Mouse (Mus musculus) forebrain, embryonic 13.5 days (tissue): Measurements from ENCODE around the gene Fap. TPM values are rescaled to one million over a fixed set of nuclear protein-coding genes. Genes with fewer than 3 reads are reported as not detected.

Source experiments
- ATAC-seq: fragments of 200-750 bp; cut with Nextera tagmentation; 2 replicates; pipeline ENCODE4 v1.8.0; 2017
- H3K27ac ChIP-seq: fragments of 300-500 bp; sonication (generic); 2 replicates; pipeline ENCODE4 v1.5.1; 2015; ENCODE audit warnings: inconsistent platforms, mild to moderate bottlenecking, moderate library complexity
- H3K27me3 ChIP-seq: fragments of 300-500 bp; sonication (generic); 2 replicates; pipeline ENCODE4 v1.6.1; 2015; ENCODE audit warnings: mild to moderate bottlenecking, inconsistent platforms
- H3K36me3 ChIP-seq: fragments of 300-500 bp; sonication (generic); 2 replicates; pipeline ENCODE4 v1.6.1; 2015; ENCODE audit warnings: mild to moderate bottlenecking, inconsistent platforms; ENCODE audit not compliant: poor library complexity, severe bottlenecking
- H3K4me1 ChIP-seq: fragments of 300-500 bp; sonication (generic); 2 replicates; pipeline ENCODE4 v1.6.1; 2015; ENCODE audit warnings: inconsistent platforms
- H3K4me2 ChIP-seq: fragments of 300-500 bp; sonication (generic); 2 replicates; pipeline ENCODE4 v1.6.1; 2015; ENCODE audit warnings: inconsistent platforms, mild to moderate bottlenecking, moderate library complexity
- H3K4me3 ChIP-seq: fragments of 300-500 bp; sonication (generic); 2 replicates; pipeline ENCODE4 v1.5.1; 2015; ENCODE audit warnings: mild to moderate bottlenecking, inconsistent platforms
- H3K9ac ChIP-seq: fragments of 300-500 bp; sonication (generic); 2 replicates; pipeline ENCODE4 v1.6.1; 2015; ENCODE audit warnings: mild to moderate bottlenecking, inconsistent platforms
- H3K9me3 ChIP-seq: fragments of 300-500 bp; sonication (generic); replicated peaks from 2 replicates; pipeline ENCODE4 v1.6.1; 2016; ENCODE audit warnings: inconsistent platforms
- WGBS: fragments of 180-500 bp; shearing (Covaris S2); methylation state at CpG from one replicate; pipeline ENCODE4 v1.1.7; 2015; 5-methylcytosine and 5-hydroxymethylcytosine counted together
- polyA plus RNA-seq: library from polyadenylated mRNA; unstranded; fragments of >200 nt; fragmentation: Nextera tagmentation; extraction: Ambion mirVana; gene quantifications from 2 replicates; pipeline ENCODE4 v1.2.1, GENCODE M21; 2015

The Fap gene
- polyA plus RNA-seq, 1 experiment from 2014 or later = 0.32 TPM

- no peak overlapping the region for H3K4me3 ChIP-seq
Measured at GRCm38 (mm10) chr2:62514477-62514876, 59.4 kb downstream of the Fap start.

GRCm38 (mm10) chr2:62513477-62513876 lies 60.4 kb downstream of the Fap start:
- Histone ChIP-seq H3K4me1 (no peaks in the 10 kb centered on the region), H3K36me3 (no peaks in the 10 kb centered on the region), H3K4me2 (no peak overlapping the region), H3K27me3 (no peaks in the 10 kb centered on the region), H3K27ac (0 out of 2 replicates have a peak overlapping the region, but pooled peaks have one; percentile 25), H3K9me3 (no peaks in the 10 kb centered on the region), H3K4me3 (no peak overlapping the region), H3K9ac (no peak overlapping the region)
- peak; percentile 80 for ATAC-seq
- WGBS = 78% methylated on average over 15 of the region's 15 CpGs

More at GRCm38 (mm10) chr2:62514477-62514876, 59.4 kb downstream of the Fap start:
- H3K9me3 ChIP-seq = no peaks in the 10 kb centered on the region
- WGBS = 85% methylated on average over 6 of the region's 6 CpGs
- no peak overlapping the region for H3K9ac ChIP-seq
- no peak overlapping the region for H3K4me2 ChIP-seq
- H3K4me1 ChIP-seq = no peaks in the 10 kb centered on the region
- ATAC-seq = no peak
- no peaks in the 10 kb centered on the region for H3K27me3 ChIP-seq
- no peak overlapping the region for H3K27ac ChIP-seq
- H3K36me3 ChIP-seq = no peaks in the 10 kb centered on the region

- 46% methylated on average over 5 of the region's 5 CpGs for WGBS
- Histone ChIP-seq H3K4me3 (no peak overlapping the region), H3K27me3 (no peaks in the 10 kb centered on the region), H3K4me2 (no peak overlapping the region), H3K9ac (no peak overlapping the region), H3K36me3 (no peaks in the 10 kb centered on the region), H3K9me3 (no peaks in the 10 kb centered on the region), H3K4me1 (peaks cover 10% of the 10 kb centered on the region; the same call in 1 of the 2 replicates), H3K27ac (peak overlapping the region; percentile 10; the same call in 1 of the 2 replicates)
- peak; percentile 62 for ATAC-seq
Measured at GRCm38 (mm10) chr2:62507130-62507529, 66.7 kb downstream of the Fap start.

- H3K27ac ChIP-seq = no peak overlapping the region
- H3K27me3 ChIP-seq = no peaks in the 10 kb centered on the region
- H3K4me2 ChIP-seq = no peak overlapping the region
- H3K4me3 ChIP-seq = no peak overlapping the region
- H3K9me3 ChIP-seq = no peaks in the 10 kb centered on the region
- H3K4me1 ChIP-seq = peaks cover 10% of the 10 kb centered on the region; the same call in 1 of the 2 replicates
- H3K36me3 ChIP-seq = no peaks in the 10 kb centered on the region
- H3K9ac ChIP-seq = no peak overlapping the region
- no peak for ATAC-seq
- WGBS = 12% methylated on average over 2 of the region's 2 CpGs
Measured at GRCm38 (mm10) chr2:62506441-62506840, 67.4 kb downstream of the Fap start.

- Histone ChIP-seq H3K27ac (no peak overlapping the region), H3K27me3 (no peaks in the 10 kb centered on the region), H3K9me3 (no peaks in the 10 kb centered on the region), H3K4me2 (no peak overlapping the region), H3K4me3 (no peak overlapping the region), H3K36me3 (no peaks in the 10 kb centered on the region), H3K4me1 (peaks cover 10% of the 10 kb centered on the region; the same call in 1 of the 2 replicates), H3K9ac (no peak overlapping the region)
- WGBS = 83% methylated on average over 4 of the region's 4 CpGs
- no peak for ATAC-seq
Measured at GRCm38 (mm10) chr2:62504269-62504796, 69.5 kb downstream of the Fap start.

- no peak for ATAC-seq
- H3K9me3 ChIP-seq = no peaks in the 10 kb centered on the region
- H3K27me3 ChIP-seq = no peaks in the 10 kb centered on the region
- no peak overlapping the region for H3K4me3 ChIP-seq
- H3K27ac ChIP-seq = no peak overlapping the region
- peaks cover 18% of the 10 kb centered on the region for H3K4me1 ChIP-seq
- no peak overlapping the region for H3K9ac ChIP-seq
- 73% methylated on average over 5 of the region's 5 CpGs for WGBS
- H3K4me2 ChIP-seq = no peak overlapping the region
- no peaks in the 10 kb centered on the region for H3K36me3 ChIP-seq
Measured at GRCm38 (mm10) chr2:62503326-62503725, 70.5 kb downstream of the Fap start.

GRCm38 (mm10) chr2:62502516-62502915 lies 71.4 kb downstream of the Fap start:
- Histone ChIP-seq H3K27me3 (no peaks in the 10 kb centered on the region), H3K9ac (no peak overlapping the region), H3K9me3 (no peaks in the 10 kb centered on the region), H3K4me2 (no peak overlapping the region), H3K4me3 (no peak overlapping the region), H3K4me1 (peaks cover 24% of the 10 kb centered on the region), H3K36me3 (no peaks in the 10 kb centered on the region), H3K27ac (no peak overlapping the region)
- WGBS = 67% methylated on average over 4 of the region's 4 CpGs
- ATAC-seq = peak; percentile 22; the same call in 1 of the 2 replicates

GRCm38 (mm10) chr2:62498821-62499220 lies 75.1 kb downstream of the Fap start:
- Histone ChIP-seq H3K9ac (no peak overlapping the region), H3K27me3 (no peaks in the 10 kb centered on the region), H3K27ac (no peak overlapping the region), H3K4me1 (peaks cover 17% of the 10 kb centered on the region), H3K4me3 (no peak overlapping the region), H3K4me2 (no peak overlapping the region), H3K9me3 (no peaks in the 10 kb centered on the region), H3K36me3 (no peaks in the 10 kb centered on the region)
- ATAC-seq = peak; percentile 20
- 63% methylated on average over 5 of the region's 5 CpGs for WGBS

GRCm38 (mm10) chr2:62498086-62498485 lies 75.8 kb downstream of the Fap start:
- Histone ChIP-seq H3K27me3 (no peaks in the 10 kb centered on the region), H3K27ac (peak overlapping the region; percentile 35; the same call in 1 of the 2 replicates), H3K4me3 (no peak overlapping the region), H3K9ac (no peak overlapping the region), H3K4me2 (no peak overlapping the region), H3K9me3 (no peaks in the 10 kb centered on the region), H3K4me1 (peaks cover 17% of the 10 kb centered on the region), H3K36me3 (no peaks in the 10 kb centered on the region)
- peak; percentile 46; the same call in 1 of the 2 replicates for ATAC-seq
- 37% methylated on average over 4 of the region's 4 CpGs for WGBS

- H3K4me2 ChIP-seq = no peak overlapping the region
- peak overlapping the region; percentile 41 for H3K27ac ChIP-seq
- no peak overlapping the region for H3K9ac ChIP-seq
- H3K9me3 ChIP-seq = no peaks in the 10 kb centered on the region
- H3K4me1 ChIP-seq = peaks cover 17% of the 10 kb centered on the region
- H3K4me3 ChIP-seq = no peak overlapping the region
- no peaks in the 10 kb centered on the region for H3K36me3 ChIP-seq
- H3K27me3 ChIP-seq = no peaks in the 10 kb centered on the region
- ATAC-seq = peak; percentile 91
- WGBS = 28% methylated on average over 5 of the region's 5 CpGs
Measured at GRCm38 (mm10) chr2:62497333-62498002, 76.4 kb downstream of the Fap start.

- Histone ChIP-seq H3K36me3 (no peaks in the 10 kb centered on the region), H3K27me3 (no peaks in the 10 kb centered on the region), H3K4me2 (no peak overlapping the region), H3K9ac (no peak overlapping the region), H3K4me3 (no peak overlapping the region), H3K27ac (no peak overlapping the region), H3K9me3 (no peaks in the 10 kb centered on the region), H3K4me1 (peaks cover 17% of the 10 kb centered on the region)
- WGBS = 85% methylated on average over 4 of the region's 4 CpGs
- no peak for ATAC-seq
Measured at GRCm38 (mm10) chr2:62495407-62495806, 78.5 kb downstream of the Fap start.

GRCm38 (mm10) chr2:62489832-62490231 lies 84.0 kb downstream of the Fap start:
- H3K36me3 ChIP-seq = no peaks in the 10 kb centered on the region
- no peaks in the 10 kb centered on the region for H3K9me3 ChIP-seq
- WGBS = 85% methylated on average over 6 of the region's 6 CpGs
- no peak overlapping the region for H3K9ac ChIP-seq
- H3K27me3 ChIP-seq = no peaks in the 10 kb centered on the region
- no peak overlapping the region for H3K4me3 ChIP-seq
- no peaks in the 10 kb centered on the region for H3K4me1 ChIP-seq
- H3K4me2 ChIP-seq = no peak overlapping the region
- ATAC-seq = no peak
- H3K27ac ChIP-seq = no peak overlapping the region
